Mouse (Mus musculus) CD8-positive naive resting alpha-beta T cell, adult 2 months (primary cell): ENCODE data around the gene Slc9c1.
A peak's percentile ranks its signal among the peaks of the same experiment; 100 is the strongest.
"Not testable (repeated sequence)": the region's sequence is repeated elsewhere in the genome, so short reads cannot be mapped to it uniquely, and the experiment has no call there.

Experiments
- DNase-seq, 2 experiments: peaks; one replicate each; pipeline ENCODE4 v3.0.0; 2022; ENCODE audit warnings: low read depth in 2 of 2, low spot score in 2 of 2

Gene Slc9c1

DNA sequence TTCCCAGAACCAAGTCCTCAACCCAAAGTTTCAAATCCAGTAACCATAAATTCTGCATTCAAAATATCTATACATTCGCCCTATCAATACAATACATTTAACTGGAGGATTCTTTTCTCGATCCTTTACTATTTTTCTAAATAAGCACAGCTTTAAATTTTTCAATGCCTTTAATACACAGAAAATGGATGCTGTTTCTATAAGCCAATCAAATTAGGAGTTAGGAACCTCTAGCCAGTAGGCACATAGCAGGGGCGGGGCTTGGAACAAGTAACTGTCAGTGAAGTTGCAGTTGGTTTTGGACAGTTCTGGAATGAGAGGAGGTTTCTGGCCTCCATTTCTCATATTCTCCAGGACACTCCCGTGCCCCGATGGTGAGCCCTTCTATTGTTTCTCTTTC, at the start of gene Slc9c1:
Gene Slc9c1, plus strand, starts transcription at position 301 of the 400 bp plus-strand sequence.
- DNase-seq: no peak

DNA sequence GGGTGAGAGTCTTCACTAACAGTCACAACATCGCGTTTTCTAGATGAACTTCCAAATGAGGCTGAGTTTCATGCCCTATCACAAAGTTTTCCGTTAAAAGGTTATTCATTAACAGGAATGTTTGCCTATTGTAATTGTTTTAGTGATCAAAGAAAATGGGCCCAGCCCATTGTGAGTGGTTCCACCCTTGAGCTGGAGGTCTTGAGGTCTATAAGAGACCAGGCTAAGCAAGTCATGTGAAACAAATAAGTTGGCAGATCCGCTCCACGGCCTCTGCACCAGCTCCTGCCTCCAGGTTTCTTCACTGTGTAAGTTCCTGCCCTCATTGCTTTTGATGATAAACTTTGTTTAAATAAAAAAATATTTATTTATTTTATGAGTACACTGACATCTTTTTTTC, 42.2 kb upstream of the Slc9c1 start, which contains the start of gene Gm609:
Gene Gm609, minus strand, starts transcription at position 43 of the 400 bp plus-strand sequence.
- no peak for DNase-seq

GRCm38 (mm10) chr16:45495326-45495725, 39.8 kb upstream of the Slc9c1 start:
- no peak for DNase-seq

DNA sequence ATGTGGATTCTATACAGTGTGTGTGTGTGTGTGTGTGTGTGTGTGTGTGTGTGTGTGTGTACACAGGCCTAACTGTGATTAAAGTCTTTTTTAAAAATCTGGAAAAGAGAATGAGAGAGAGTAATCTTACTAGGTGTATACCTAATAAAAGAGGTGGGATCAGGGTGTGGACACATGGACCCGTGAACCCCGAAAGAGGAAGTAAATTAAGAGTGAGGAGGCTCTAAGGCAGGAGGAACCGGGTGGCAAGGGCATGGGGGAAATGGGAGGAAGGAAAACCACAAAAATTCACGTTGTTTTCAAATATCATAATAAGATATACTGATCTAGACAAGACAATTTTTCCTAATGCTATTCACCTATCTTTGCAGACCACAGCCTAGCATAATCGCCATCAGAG, 9.6 kb upstream of the Slc9c1 start:
- DNase-seq: no peak

DNA sequence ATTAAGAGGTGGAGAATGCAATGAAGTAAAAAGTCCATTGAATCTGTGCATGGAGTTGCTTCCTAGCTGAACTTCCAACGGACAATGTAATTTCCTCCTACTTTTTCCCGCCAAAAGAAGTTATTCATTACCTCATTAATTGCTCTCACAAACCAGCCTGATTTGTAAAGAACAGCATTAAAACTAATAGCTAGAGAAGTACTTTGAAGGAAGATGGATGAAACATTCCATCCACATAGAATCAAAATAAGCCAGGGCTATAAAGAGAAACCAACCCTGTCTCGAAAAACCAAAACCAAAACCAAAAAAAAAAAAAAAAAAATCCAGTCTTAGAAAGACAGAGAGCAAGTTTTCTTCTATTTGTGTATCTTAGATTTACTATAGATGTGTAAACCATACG, 3.2 kb upstream of the Slc9c1 start, which contains the start of gene Gm17783:
Gene Gm17783, minus strand, starts transcription at position 101 of the 400 bp plus-strand sequence.
- no peak for DNase-seq

GRCm38 (mm10) chr16:45538342-45538741, 3.2 kb downstream of the Slc9c1 start:
- DNase-seq: not testable (repeated sequence)

DNA sequence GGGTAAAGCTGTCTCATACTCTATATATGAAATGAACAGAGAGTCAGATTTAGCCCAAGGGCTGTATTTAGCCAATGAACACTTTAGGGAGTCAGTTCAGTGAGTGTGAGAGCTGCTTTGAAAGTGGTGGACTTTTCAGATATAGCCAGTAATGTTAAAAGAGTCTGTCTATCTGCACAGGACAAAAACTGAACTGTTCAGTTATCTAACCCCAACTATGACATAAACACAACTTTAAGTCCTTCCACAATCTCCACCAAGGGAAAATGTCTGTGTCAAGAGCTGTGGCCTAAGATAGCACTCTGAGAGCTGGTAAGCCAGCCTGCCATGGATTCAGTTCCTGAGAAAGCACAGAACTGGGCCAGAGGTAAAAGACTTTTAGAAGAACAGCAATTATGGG, 7.0 kb downstream of the Slc9c1 start:
- DNase-seq: no peak

DNA sequence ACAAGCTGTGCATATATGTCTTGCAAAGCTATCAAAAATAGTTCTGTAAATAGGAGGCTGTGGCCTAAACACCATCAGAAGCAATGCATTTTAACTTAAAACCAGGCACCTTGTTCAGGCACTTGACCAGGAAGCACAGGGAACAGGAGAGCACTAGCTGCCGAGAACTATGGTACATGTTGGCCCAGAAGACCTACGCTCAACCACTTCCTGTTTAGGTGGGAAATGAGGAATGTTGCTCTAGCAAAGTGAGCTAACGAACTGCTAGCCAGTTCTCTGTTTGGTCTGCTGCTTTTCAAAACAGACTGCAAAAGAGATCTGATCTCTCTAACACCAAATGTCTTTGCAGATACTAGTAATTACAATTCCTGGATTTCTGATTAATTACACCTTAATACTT, 9.2 kb downstream of the Slc9c1 start:
- DNase-seq: no peak

DNA sequence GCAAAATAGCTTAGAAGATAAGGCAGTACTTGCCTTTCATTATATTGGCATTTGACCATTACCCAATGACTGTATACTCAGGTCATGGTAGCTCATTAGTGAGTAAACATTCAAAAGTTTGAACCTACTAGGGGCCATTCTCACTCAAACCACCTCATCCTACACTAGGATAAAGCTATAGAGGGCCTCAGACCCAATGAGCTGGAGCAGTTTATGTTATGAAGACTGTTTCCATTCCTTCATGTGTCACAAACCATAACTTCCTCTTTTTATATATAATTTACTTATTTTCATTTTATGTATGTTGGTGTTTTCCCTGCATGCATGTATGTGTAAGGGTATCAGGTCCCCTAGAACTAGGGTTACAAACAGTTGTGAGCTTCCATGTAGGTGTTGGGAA, 12.9 kb downstream of the Slc9c1 start:
- no peak for DNase-seq

GRCm38 (mm10) chr16:45551579-45551978, 16.5 kb downstream of the Slc9c1 start:
- DNase-seq: no peak

GRCm38 (mm10) chr16:45561747-45562146, 26.6 kb downstream of the Slc9c1 start:
- DNase-seq: no peak

DNA sequence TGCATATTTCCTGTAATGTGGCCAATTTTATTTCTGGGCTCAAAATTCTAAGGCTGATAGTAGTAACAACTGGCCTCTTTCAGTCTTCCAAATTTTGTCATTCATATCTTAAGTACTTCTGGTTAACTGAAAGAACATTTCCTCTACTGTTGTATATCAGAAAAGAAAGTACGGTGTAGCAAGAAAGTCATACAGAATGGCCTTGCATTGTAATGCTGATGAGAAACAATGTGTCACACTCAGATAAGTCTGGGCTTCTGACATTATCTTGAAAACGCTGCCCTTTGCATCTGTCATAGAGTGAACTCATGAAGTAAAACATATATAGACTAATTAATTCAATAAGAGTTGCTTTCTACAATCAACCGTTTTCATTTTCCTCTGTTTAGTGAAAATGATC, 37.2 kb downstream of the Slc9c1 start:
- no peak for DNase-seq

DNA sequence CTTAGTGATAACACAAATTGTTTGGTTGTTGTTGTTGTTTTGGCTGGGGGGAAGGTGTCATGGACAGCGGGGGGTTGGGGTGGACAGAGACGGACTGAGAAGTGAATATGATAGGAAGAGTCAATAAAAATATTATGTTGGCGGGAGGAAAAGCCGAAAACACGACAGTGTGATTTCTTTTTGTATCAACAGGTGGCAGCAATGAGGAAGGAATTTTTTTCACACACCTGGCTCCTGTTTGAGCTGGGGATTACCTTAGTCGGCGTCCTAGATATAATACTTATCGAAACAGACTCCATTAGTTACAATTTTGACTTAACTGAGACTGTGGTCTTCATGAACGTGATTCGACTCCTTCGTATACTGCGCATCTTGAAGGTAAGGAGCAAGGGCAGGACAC, 44.8 kb downstream of the Slc9c1 start:
- no peak for DNase-seq

DNA sequence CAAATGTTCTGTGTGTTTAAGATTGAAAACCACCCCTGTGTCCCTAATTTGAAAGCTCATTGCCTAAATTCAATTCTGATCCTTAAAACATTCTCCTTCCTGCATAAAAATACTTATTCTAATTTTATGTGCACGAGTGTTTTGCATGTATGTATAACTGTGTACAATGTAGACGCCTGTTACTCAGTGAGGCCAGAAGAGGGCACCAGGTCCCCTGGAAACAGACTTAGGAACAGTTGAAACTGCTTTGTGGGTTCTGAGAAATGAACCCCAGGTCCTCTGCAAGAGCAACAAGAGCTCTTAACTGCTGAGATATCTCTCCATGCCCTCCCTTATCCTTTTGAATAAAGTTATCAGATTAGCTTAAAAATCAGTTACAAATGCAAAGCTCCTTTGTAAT, 47.4 kb downstream of the Slc9c1 start:
- peak in 1 of 2 experiments; percentile 4 for DNase-seq

- DNase-seq: no peak
Measured at GRCm38 (mm10) chr16:45593656-45594055, 58.5 kb downstream of the Slc9c1 start.

DNA sequence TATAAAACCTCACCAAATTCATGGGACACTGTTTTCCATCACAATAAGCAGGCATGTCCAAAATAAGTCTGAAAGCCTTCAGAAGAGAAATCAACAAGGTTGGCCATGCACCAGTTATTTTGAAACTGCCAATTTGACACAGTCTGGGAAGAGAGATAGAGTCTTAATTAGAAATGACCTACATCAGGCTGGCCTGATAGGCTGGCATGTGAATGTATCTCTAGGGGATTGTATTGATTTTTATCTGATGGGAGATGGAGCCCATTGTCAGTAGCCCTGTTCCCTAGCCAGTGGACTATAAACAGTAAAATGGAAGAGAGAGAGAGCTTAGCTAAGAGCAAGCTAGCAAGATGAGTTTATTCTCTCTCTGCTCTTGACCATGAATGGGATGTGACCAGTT, 60.4 kb downstream of the Slc9c1 start:
- DNase-seq: no peak

DNA sequence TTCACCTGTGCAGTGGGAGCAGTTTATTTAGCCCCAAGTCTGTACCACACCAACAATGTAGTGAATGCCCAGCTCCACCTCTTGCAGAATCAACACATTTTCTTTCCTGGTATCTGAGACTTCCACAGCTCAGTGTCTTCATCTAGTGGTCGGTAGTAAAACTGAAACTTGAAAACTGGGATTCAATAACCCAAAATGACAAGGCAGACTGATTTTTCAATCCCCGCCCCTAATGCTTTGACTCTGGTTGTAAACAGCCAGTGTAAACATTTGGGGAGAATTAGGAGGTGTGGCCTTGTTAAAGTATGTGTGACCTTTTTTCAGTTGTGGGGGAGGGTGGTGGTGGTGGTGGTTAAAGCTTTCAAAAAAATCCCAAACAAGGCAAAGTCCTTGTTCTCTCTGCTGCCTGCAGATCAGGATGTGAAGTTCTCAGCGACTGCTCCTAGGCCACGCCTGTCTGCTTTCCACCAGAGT, 73.4 kb downstream of the Slc9c1 start:
- DNase-seq: no peak

GRCm38 (mm10) chr16:45609300-45609699, 74.2 kb downstream of the Slc9c1 start:
- DNase-seq: no peak

DNA sequence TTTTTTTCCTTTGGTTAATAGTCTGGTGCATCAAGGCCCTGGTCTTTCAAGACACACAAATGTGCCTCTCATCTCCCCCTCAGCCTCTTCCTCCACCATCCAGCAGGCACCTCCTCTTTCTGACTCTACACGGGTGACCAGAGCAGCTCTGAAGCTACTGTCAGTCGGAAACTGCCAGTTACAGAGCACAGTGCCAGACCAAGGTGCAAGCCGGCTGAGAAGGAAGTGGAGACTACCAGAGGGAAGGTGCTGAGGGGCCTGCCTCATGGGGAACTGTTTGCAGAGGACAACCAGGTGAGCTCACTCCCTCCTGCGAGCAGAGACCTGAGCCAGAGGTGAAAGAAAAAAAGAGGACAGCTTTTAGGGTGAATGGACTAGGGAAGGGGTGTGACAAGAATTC, 75.2 kb downstream of the Slc9c1 start, which contains the start of gene Gcsam:
Gene Gcsam, plus strand, starts transcription at position 114 of the 400 bp plus-strand sequence.
- DNase-seq: no peak

GRCm38 (mm10) chr16:45613247-45613646, 78.1 kb downstream of the Slc9c1 start:
- DNase-seq: no peak

GRCm38 (mm10) chr16:45615944-45616343, 80.8 kb downstream of the Slc9c1 start:
- no peak for DNase-seq

DNA sequence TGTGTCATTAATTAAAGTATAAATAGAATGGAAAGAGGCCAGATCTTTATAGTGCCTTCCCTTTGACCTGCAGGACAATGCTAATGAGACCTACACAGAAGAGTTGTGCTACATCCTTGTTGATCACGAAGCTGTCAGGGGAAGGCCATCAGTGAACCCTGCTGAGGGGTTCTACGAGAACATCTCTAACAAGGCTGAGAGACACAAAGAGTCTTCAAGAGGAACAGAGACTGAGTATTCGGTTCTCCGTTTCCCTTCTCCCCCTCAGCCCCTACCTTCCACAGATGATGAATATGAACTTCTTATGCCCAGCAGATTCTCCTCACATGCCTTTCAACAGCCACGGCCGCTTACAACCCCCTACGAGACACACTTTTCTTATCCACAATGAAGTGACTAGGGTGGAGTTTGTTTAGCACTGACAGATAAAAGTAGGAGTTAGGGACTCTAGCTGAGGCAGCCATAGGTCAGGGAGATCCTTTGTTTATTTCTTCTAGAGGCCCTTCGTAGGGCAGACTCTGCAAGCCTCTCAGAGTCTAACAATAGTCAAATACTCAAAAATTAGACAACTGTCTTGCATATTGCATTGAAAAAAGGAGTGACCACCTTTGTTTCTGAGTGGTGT, 84.8 kb downstream of the Slc9c1 start:
- DNase-seq: no peak

DNA sequence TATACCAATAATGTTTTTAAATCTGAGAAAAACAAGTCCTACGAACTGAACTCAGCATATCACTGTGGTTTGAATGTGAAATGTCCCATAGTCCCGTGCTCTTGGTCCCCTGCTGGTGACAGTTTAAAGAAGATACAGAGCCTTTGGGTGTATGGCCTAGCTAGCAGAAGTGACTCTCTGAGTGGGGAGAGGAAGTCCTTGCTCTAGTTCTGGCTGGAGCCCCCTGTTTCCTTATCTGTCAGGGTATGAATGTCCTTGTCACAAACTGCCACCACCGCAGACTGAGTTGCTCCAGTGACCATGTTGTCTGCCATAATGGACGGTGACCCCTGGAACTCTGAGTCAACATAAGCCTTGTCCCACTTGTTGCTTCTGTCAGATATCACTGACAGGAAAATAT, 88.1 kb downstream of the Slc9c1 start:
- DNase-seq: no peak
